Mouse (Mus musculus) intestine, postnatal 0 days (tissue): ENCODE measurements around the gene Plekho1. TPM values are rescaled to one million over a fixed set of nuclear protein-coding genes. Genes with fewer than 3 reads are reported as not detected.
"Not testable (repeated sequence)": the region's sequence is repeated elsewhere in the genome, so short reads cannot be mapped to it uniquely, and the experiment has no call there.

Source experiments
- ATAC-seq: fragments of 200-750 bp; cut with Nextera tagmentation; 2 replicates; pipeline ENCODE4 v1.8.0; 2017; ENCODE audit warnings: mild to moderate bottlenecking, moderate TSS enrichment, moderate library complexity
- H3K27ac ChIP-seq: fragments of 300-500 bp; sonication (generic); 2 replicates; pipeline ENCODE4 v1.5.1; 2014; ENCODE audit warnings: mild to moderate bottlenecking, low read depth, low read length, moderate library complexity
- H3K27me3 ChIP-seq: fragments of 300-500 bp; sonication (generic); replicated peaks from 2 replicates; pipeline ENCODE4 v1.6.1; 2014; ENCODE audit warnings: low read length, mixed read lengths; ENCODE audit not compliant: control insufficient read depth, insufficient read depth
- H3K36me3 ChIP-seq: fragments of 300-500 bp; sonication (generic); 2 replicates; pipeline ENCODE4 v1.6.1; 2014; ENCODE audit warnings: mild to moderate bottlenecking, moderate library complexity; ENCODE audit not compliant: control insufficient read depth, insufficient read depth
- H3K4me1 ChIP-seq: fragments of 300-500 bp; sonication (generic); replicated peaks from 2 replicates; pipeline ENCODE4 v1.6.1; 2014; ENCODE audit warnings: antibody characterized with exemption, low read length, mixed read lengths; ENCODE audit not compliant: control insufficient read depth, insufficient read depth
- H3K4me2 ChIP-seq: fragments of 300-500 bp; sonication (generic); replicated peaks from 2 replicates; pipeline ENCODE4 v1.6.1; 2014; ENCODE audit warnings: low read depth, mild to moderate bottlenecking, moderate library complexity
- H3K4me3 ChIP-seq: fragments of 300-500 bp; sonication (generic); 2 replicates; pipeline ENCODE4 v1.5.1; 2014; ENCODE audit warnings: low read depth, low read length
- H3K9ac ChIP-seq: fragments of 300-500 bp; sonication (generic); 2 replicates; pipeline ENCODE4 v1.6.1; 2014; ENCODE audit warnings: mild to moderate bottlenecking, low read depth, low read length
- H3K9me3 ChIP-seq: fragments of 300-500 bp; sonication (generic); 2 replicates; pipeline ENCODE4 v1.6.1; 2016; ENCODE audit warnings: mixed run types; ENCODE audit not compliant: control insufficient read depth
- CTCF ChIP-seq: sonication (generic); IDR thresholded peaks from 2 replicates; pipeline ENCODE4 v1.5.1; 2016; ENCODE audit warnings: low read depth, mild to moderate bottlenecking, control low read depth, antibody characterized with exemption, moderate library complexity
- WGBS: fragments of 180-500 bp; shearing (Covaris S2); extraction: QIAGEN DNeasy Blood & Tissue Kit; methylation state at CpG from one replicate; pipeline ENCODE4 v1.1.7; 2014; 5-methylcytosine and 5-hydroxymethylcytosine counted together
- polyA plus RNA-seq: library from polyadenylated mRNA; unstranded; fragments of >200 nt; fragmentation: Nextera tagmentation; extraction: Ambion mirVana; gene quantifications from 2 replicates; pipeline ENCODE4 v1.2.1, GENCODE M21; 2015

Gene Plekho1
- polyA plus RNA-seq: 18.9 and 23.8 TPM in 2 replicates

DNA sequence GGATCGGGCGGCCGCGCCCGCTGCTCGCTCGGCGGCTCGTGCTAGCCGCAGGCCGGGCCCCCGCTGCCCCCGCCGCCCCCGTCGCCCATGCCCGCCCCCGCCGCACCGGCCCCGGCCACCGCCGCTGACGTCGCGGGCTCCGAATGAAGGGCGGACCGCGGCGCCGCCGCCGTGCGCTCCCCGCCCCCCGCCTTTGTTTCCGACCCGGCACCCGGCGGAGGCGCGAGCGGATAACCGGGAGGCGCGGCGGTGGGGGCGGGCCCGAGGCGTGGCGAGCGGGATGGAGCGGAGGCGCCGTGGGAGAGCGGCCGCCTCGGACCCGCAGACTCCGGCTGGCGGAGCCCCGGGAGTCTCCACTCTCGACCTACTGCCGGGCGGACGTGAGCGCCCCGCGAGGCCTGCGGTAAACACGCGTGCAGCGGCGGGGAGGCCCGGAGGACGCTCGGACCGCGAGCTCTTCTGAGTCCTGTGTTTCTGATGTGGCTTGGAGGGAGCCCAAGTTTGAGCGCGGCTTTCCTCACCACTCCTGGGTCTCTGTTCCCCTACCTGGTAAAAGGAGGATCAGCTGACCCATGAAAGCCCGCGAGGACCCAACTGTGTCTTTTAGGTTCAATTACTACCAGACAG lies at the start of gene Plekho1:
Gene Plekho1, minus strand, starts transcription at position 200 of the 627 bp plus-strand sequence.
- H3K27ac ChIP-seq: peak within 1 kb of the TSS; percentile 89
- peak within 1 kb of the TSS; percentile 82 for H3K4me3 ChIP-seq
- peaks cover 3% of the 10 kb centered on the region; the same call in 1 of the 2 replicates for H3K4me1 ChIP-seq
- TF ChIP-seq CTCF: peak; percentile 40
- H3K9me3 ChIP-seq: no peaks in the 10 kb centered on the region
- peak within 1 kb of the TSS; percentile 94 for H3K4me2 ChIP-seq
- peaks cover 20% of the 10 kb centered on the region; the same call in 1 of the 2 replicates for H3K36me3 ChIP-seq
- WGBS: under 1% methylated on average over 60 of the region's 84 CpGs
- H3K9ac ChIP-seq: peak within 1 kb of the TSS; percentile 82
- 0 out of 2 replicates have a peak, but pooled peaks cover 13% of the 10 kb centered on the region for H3K27me3 ChIP-seq
- peak; percentile 62 for ATAC-seq

DNA sequence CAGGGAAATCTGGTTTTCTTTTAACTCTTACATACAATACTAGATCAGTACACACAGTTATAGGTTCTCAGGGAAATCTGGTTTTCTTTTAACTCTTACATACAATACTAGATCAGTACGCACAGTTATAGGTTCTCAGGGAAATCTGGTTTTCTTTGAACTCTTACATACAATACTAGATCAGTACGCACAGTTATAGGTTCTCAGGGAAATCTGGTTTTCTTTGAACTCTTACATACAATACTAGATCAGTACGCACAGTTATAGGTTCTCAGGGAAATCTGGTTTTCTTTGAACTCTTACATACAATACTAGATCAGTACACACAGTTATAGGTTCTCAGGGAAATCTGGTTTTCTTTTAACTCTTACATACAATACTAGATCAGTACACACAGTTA lies 48.8 kb upstream of the Plekho1 start:
- H3K27ac ChIP-seq, H3K9me3 ChIP-seq, H3K4me2 ChIP-seq, H3K4me1 ChIP-seq, H3K9ac ChIP-seq, H3K27me3 ChIP-seq, ATAC-seq, H3K4me3 ChIP-seq: not testable (repeated sequence)
- WGBS: 96% methylated on average over 3 of the region's 3 CpGs
- peaks cover 22% of the 10 kb centered on the region for H3K36me3 ChIP-seq

DNA sequence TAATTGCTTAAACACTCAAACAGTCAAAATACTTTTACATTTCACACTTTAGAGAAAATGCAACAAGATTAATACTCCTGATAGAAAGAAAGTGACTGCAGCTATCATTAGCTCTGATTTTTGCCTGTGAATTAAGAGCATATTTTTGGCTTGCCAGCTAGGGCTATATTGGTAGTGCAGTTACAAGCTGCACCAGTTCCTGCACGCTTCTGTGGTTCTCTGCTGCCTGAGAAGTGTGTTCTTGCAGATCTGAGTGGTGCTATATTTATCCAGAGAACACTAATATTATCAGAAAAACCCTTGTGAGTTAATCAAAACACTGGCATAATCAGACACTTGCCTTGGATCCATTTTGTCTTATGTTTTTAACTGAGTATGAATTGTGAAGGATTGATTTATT lies 47.3 kb upstream of the Plekho1 start:
- Histone ChIP-seq H3K9me3 (no peaks in the 10 kb centered on the region), H3K4me2 (no peak overlapping the region), H3K27ac (no peak overlapping the region), H3K4me1 (no peaks in the 10 kb centered on the region), H3K27me3 (no peaks in the 10 kb centered on the region), H3K9ac (no peak overlapping the region), H3K4me3 (no peak overlapping the region), H3K36me3 (peaks cover 22% of the 10 kb centered on the region)
- WGBS: 91% methylated on average over 1 of the region's 1 CpGs
- no peak for ATAC-seq
- TF ChIP-seq CTCF: no peak

DNA sequence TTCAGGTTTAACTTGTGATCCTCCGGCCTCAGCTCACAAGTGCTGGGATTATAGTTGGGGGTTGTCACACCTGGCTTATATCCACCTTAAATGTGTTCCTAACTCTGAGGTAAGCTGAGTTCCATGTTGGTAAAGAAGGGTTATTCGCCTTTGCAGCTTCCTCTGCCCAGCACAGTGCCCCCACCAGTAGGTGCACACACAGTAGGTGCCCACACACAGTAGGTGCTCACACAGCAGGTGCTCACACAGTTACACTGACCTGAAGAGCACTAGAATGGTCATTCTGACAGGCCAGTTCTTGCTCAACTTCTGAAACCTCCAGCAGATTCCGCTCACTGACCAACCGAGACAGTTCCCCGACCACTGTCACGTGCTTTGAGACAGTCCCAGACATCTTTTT lies 45.3 kb upstream of the Plekho1 start:
- H3K4me1 ChIP-seq: no peaks in the 10 kb centered on the region
- H3K36me3 ChIP-seq: peaks cover 16% of the 10 kb centered on the region
- TF ChIP-seq CTCF: no peak
- H3K4me3 ChIP-seq: no peak overlapping the region
- WGBS: 95% methylated on average over 6 of the region's 6 CpGs
- H3K27me3 ChIP-seq: no peaks in the 10 kb centered on the region
- no peak overlapping the region for H3K27ac ChIP-seq
- H3K4me2 ChIP-seq: no peak overlapping the region
- no peaks in the 10 kb centered on the region for H3K9me3 ChIP-seq
- ATAC-seq: no peak
- no peak overlapping the region for H3K9ac ChIP-seq

DNA sequence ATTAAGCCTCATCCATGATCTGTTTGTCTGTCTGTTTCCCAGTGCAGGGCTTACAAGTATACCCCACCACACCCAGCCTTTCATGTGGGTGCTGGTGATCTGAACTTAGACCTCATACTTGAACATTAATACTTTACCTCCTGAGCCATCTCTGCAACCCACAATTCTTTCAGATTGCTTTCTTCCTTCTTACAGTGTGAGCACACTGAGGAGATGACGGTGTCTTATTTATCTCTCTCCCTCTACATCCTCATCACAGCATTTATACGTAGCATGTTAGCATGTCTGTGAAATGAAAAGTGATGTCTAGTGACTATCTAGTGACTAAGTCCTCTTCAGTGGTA lies 44.8 kb upstream of the Plekho1 start:
- no peak overlapping the region for H3K4me2 ChIP-seq
- peaks cover 14% of the 10 kb centered on the region for H3K36me3 ChIP-seq
- H3K4me1 ChIP-seq: no peaks in the 10 kb centered on the region
- no peaks in the 10 kb centered on the region for H3K9me3 ChIP-seq
- ATAC-seq: no peak
- H3K27me3 ChIP-seq: no peaks in the 10 kb centered on the region
- 95% methylated on average over 2 of the region's 2 CpGs for WGBS
- no peak overlapping the region for H3K4me3 ChIP-seq
- no peak overlapping the region for H3K9ac ChIP-seq
- H3K27ac ChIP-seq: no peak overlapping the region
- TF ChIP-seq CTCF: no peak

DNA sequence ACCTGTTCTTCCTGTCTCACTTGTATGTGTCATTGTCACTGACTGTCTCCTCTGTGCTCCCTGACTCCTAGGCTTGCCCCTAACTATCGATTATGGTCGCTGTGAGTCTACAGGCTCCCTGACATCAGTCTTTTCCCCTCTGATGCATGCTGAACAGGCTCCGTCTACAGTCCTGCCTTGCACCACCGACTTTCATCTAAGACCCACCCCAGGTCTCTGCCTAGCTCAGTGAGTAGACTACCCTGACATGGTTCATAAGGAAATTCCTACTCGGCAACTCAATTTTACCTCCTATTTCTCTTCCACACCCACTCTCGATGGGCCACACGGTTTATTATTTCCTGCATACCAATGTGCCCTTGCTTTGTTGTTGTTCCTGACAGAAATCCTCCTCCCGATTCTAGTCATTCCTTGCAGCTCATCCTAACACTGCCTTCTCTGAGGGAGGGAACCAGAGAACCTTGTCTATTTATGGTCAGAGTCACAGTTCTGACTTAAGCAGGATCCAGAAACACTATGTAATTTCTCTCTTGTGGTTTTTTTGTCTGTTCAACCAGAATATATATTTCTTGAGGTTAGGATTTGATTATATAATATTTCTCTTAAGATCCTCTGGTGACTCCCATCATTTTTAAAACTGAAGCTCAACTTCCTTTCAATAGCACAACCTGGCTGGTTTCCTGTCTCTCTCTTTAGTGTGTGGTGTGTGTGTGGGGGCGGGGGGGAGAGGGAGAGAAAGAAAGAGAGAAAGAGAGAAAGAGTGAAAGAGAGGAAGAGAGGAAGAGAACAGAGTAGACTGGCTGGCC lies 44.3 kb upstream of the Plekho1 start:
- Histone ChIP-seq H3K9me3 (no peaks in the 10 kb centered on the region), H3K9ac (no peak overlapping the region), H3K27me3 (no peaks in the 10 kb centered on the region), H3K4me1 (no peaks in the 10 kb centered on the region), H3K4me2 (no peak overlapping the region), H3K27ac (no peak overlapping the region), H3K4me3 (no peak overlapping the region), H3K36me3 (peaks cover 14% of the 10 kb centered on the region)
- no peak for TF ChIP-seq CTCF
- 70% methylated on average over 9 of the region's 9 CpGs for WGBS
- ATAC-seq: no peak
